Mouse (Mus musculus): ENCODE measurements around the gene Psmc6. TPM values are rescaled to one million over a fixed set of nuclear protein-coding genes. Genes with fewer than 3 reads are reported as not detected.
A peak's percentile ranks its signal among the peaks of the same experiment; 100 is the strongest.

Psmc6 gene
- polyA plus RNA-seq, 1 experiment from 2014 or later = 142 TPM

DNA sequence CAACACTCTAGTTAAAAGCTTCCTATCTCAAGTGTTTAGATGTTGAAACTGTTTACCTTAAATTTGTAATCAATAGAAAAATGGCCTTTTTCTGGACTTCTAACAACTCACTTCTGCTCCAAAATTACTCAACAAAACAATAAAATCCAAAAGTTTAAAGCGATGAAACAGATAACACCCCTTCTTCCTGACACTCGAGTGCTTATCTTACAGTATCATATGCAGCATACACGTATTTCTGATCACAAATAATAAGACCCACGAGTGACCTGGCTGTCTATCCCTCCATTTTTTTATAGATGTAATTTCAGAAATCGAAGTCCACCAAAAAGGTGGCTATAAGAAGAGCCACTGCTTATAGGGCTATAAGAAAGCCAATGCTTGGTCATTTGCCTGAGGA is 12.7 kb upstream of the Psmc6 start:
- Histone ChIP-seq H3K9me3 (ENCODE audit: control insufficient read depth, low read length) (no peaks in the 10 kb centered on the region), H3K4me2 (ENCODE audit: low read length) (peak overlapping the region; percentile 82), H3K4me3 (ENCODE audit: low read depth, low read length) (peak overlapping the region; percentile 93), H3K27ac (ENCODE audit: low read depth) (no peak overlapping the region), H3K27me3 (replicated peaks; ENCODE audit: control insufficient read depth, insufficient read depth, low read length) (no peaks in the 10 kb centered on the region), H3K9ac (ENCODE audit: low read length) (peak overlapping the region; percentile 81; the same call in 1 of the 2 replicates), H3K36me3 (ENCODE audit: control insufficient read depth, insufficient read depth, low read length) (no peaks in the 10 kb centered on the region), H3K4me1 (replicated peaks; ENCODE audit: control insufficient read depth, insufficient read depth, low read length) (peaks cover 9% of the 10 kb centered on the region)
- WGBS = 79% methylated on average over 5 of the region's 5 CpGs
- no peak for DNase-seq (ENCODE audit: low spot score)
- ATAC-seq (replicated peaks; ENCODE audit: low FRiP score, low TSS enrichment, low read depth) = no peak

GRCm38 (mm10) chr14:45317921-45318411 is 11.6 kb upstream of the Psmc6 start:
- peak overlapping the region; percentile 81 for H3K9ac ChIP-seq (ENCODE audit: low read length)
- WGBS = under 1% methylated on average over 38 of the region's 38 CpGs

GRCm38 (mm10) chr14:45318426-45319236 is 11.0 kb upstream of the Psmc6 start, which contains the start of gene Ero1l:
Gene Ero1l (minus strand): TSS chr14:45318771.
- peak within 1 kb of the TSS; percentile 93 for H3K27ac ChIP-seq (ENCODE audit: low read depth)
- 2% methylated on average over 69 of the region's 74 CpGs for WGBS
- peak; percentile 93 for DNase-seq (ENCODE audit: low spot score)
- peak within 1 kb of the TSS; percentile 81 for H3K9ac ChIP-seq (ENCODE audit: low read length)
- no peaks in the 10 kb centered on the region for H3K36me3 ChIP-seq (ENCODE audit: control insufficient read depth, insufficient read depth, low read length)
- H3K4me1 ChIP-seq (replicated peaks; ENCODE audit: control insufficient read depth, insufficient read depth, low read length) = peaks cover 9% of the 10 kb centered on the region
- peak; percentile 95 for ATAC-seq (replicated peaks; ENCODE audit: low FRiP score, low TSS enrichment, low read depth)
- H3K9me3 ChIP-seq (ENCODE audit: control insufficient read depth, low read length) = no peaks in the 10 kb centered on the region
- peak within 1 kb of the TSS; percentile 82 for H3K4me2 ChIP-seq (ENCODE audit: low read length)
- H3K27me3 ChIP-seq (replicated peaks; ENCODE audit: control insufficient read depth, insufficient read depth, low read length) = no peaks in the 10 kb centered on the region
- H3K4me3 ChIP-seq (ENCODE audit: low read depth, low read length) = peak within 1 kb of the TSS; percentile 93

More at GRCm38 (mm10) chr14:45317921-45318411, 11.6 kb upstream of the Psmc6 start:
- Histone ChIP-seq H3K4me2 (ENCODE audit: low read length) (peak overlapping the region; percentile 82), H3K4me1 (replicated peaks; ENCODE audit: control insufficient read depth, insufficient read depth, low read length) (peaks cover 9% of the 10 kb centered on the region), H3K36me3 (ENCODE audit: control insufficient read depth, insufficient read depth, low read length) (no peaks in the 10 kb centered on the region), H3K27me3 (replicated peaks; ENCODE audit: control insufficient read depth, insufficient read depth, low read length) (no peaks in the 10 kb centered on the region), H3K27ac (ENCODE audit: low read depth) (peak overlapping the region; percentile 93), H3K9me3 (ENCODE audit: control insufficient read depth, low read length) (no peaks in the 10 kb centered on the region), H3K4me3 (ENCODE audit: low read depth, low read length) (peak overlapping the region; percentile 93)
- peak; percentile 81 for DNase-seq (ENCODE audit: low spot score)
- peak; percentile 6 for ATAC-seq (replicated peaks; ENCODE audit: low FRiP score, low TSS enrichment, low read depth)

DNA sequence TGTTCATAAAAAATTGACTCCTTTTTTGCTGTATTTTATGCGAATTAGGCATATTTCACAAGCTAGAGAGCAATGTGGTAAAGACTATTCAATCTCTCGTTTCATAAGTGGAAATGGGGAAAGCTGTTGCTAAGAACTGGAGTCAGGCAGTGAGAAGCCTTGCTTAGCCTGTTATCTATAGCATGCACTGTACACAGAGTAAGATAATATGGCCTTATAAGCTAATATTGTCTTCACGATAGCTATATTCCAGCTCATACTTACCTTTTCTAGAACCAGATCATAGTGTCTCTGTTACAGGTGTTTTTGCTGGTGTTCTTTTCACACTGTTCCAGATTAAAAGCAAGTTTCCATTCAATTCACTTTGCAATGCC is 10.4 kb upstream of the Psmc6 start:
- H3K27me3 ChIP-seq (replicated peaks; ENCODE audit: control insufficient read depth, insufficient read depth, low read length) = no peaks in the 10 kb centered on the region
- DNase-seq (ENCODE audit: low spot score) (no peak), ATAC-seq (replicated peaks; ENCODE audit: low FRiP score, low TSS enrichment, low read depth) (no peak)
- H3K36me3 ChIP-seq (ENCODE audit: control insufficient read depth, insufficient read depth, low read length) = no peaks in the 10 kb centered on the region
- H3K27ac ChIP-seq (ENCODE audit: low read depth) = peak overlapping the region; percentile 93; the same call in 1 of the 2 replicates
- H3K9ac ChIP-seq (ENCODE audit: low read length) = no peak overlapping the region
- H3K9me3 ChIP-seq (ENCODE audit: control insufficient read depth, low read length) = no peaks in the 10 kb centered on the region
- peak overlapping the region; percentile 65 for H3K4me2 ChIP-seq (ENCODE audit: low read length)
- 59% methylated on average over 3 of the region's 3 CpGs for WGBS
- H3K4me1 ChIP-seq (replicated peaks; ENCODE audit: control insufficient read depth, insufficient read depth, low read length) = peaks cover 9% of the 10 kb centered on the region
- H3K4me3 ChIP-seq (ENCODE audit: low read depth, low read length) = peak overlapping the region; percentile 93; the same call in 1 of the 2 replicates

GRCm38 (mm10) chr14:45320111-45320510 is 9.5 kb upstream of the Psmc6 start:
- Histone ChIP-seq H3K4me2 (ENCODE audit: low read length) (no peak overlapping the region), H3K4me3 (ENCODE audit: low read depth, low read length) (no peak overlapping the region), H3K4me1 (replicated peaks; ENCODE audit: control insufficient read depth, insufficient read depth, low read length) (peaks cover 9% of the 10 kb centered on the region), H3K9ac (ENCODE audit: low read length) (no peak overlapping the region), H3K36me3 (ENCODE audit: control insufficient read depth, insufficient read depth, low read length) (no peaks in the 10 kb centered on the region), H3K9me3 (ENCODE audit: control insufficient read depth, low read length) (no peaks in the 10 kb centered on the region), H3K27me3 (replicated peaks; ENCODE audit: control insufficient read depth, insufficient read depth, low read length) (no peaks in the 10 kb centered on the region), H3K27ac (ENCODE audit: low read depth) (no peak overlapping the region)
- ATAC-seq (replicated peaks; ENCODE audit: low FRiP score, low TSS enrichment, low read depth) (no peak), DNase-seq (ENCODE audit: low spot score) (no peak)
- 80% methylated on average over 4 of the region's 4 CpGs for WGBS

DNA sequence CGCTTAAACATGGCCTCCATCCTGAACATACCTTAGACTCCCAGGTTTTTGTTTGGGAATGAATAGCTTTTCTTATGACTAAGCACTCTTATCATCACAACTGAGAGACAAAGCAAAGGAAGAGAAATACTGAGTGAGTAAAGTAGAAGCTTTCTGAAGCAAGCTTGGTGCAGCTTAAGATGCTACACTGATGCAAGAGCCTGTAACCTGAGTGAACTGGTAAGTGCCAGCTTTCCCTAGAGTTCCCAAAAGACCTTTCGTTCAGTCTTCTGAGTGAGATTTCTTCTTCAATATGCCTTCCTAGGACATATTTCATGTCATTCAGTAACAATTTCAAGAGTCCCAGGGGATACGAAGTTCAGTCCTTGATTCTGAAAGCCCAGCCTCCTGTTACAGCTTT is 8.5 kb upstream of the Psmc6 start:
- no peak overlapping the region for H3K4me3 ChIP-seq (ENCODE audit: low read depth, low read length)

GRCm38 (mm10) chr14:45321622-45322021 is 8.0 kb upstream of the Psmc6 start:
- 68% methylated on average over 5 of the region's 5 CpGs for WGBS
- peaks cover 6% of the 10 kb centered on the region; the same call in 1 of the 2 replicates for H3K4me1 ChIP-seq (replicated peaks; ENCODE audit: control insufficient read depth, insufficient read depth, low read length)
- H3K27me3 ChIP-seq (replicated peaks; ENCODE audit: control insufficient read depth, insufficient read depth, low read length) = no peaks in the 10 kb centered on the region
- ATAC-seq (replicated peaks; ENCODE audit: low FRiP score, low TSS enrichment, low read depth) = no peak
- no peak for DNase-seq (ENCODE audit: low spot score)
- H3K4me2 ChIP-seq (ENCODE audit: low read length) = no peak overlapping the region
- no peak overlapping the region for H3K4me3 ChIP-seq (ENCODE audit: low read depth, low read length)
- H3K36me3 ChIP-seq (ENCODE audit: control insufficient read depth, insufficient read depth, low read length) = no peaks in the 10 kb centered on the region
- H3K9ac ChIP-seq (ENCODE audit: low read length) = no peak overlapping the region
- H3K9me3 ChIP-seq (ENCODE audit: control insufficient read depth, low read length) = no peaks in the 10 kb centered on the region
- H3K27ac ChIP-seq (ENCODE audit: low read depth) = no peak overlapping the region

More for the DNA sequence above, 8.5 kb upstream of the Psmc6 start:
- Histone ChIP-seq H3K9me3 (ENCODE audit: control insufficient read depth, low read length) (no peaks in the 10 kb centered on the region), H3K36me3 (ENCODE audit: control insufficient read depth, insufficient read depth, low read length) (no peaks in the 10 kb centered on the region), H3K9ac (ENCODE audit: low read length) (no peak overlapping the region), H3K4me2 (ENCODE audit: low read length) (no peak overlapping the region), H3K4me1 (replicated peaks; ENCODE audit: control insufficient read depth, insufficient read depth, low read length) (peaks cover 9% of the 10 kb centered on the region; the same call in 1 of the 2 replicates), H3K27ac (ENCODE audit: low read depth) (no peak overlapping the region), H3K27me3 (replicated peaks; ENCODE audit: control insufficient read depth, insufficient read depth, low read length) (no peaks in the 10 kb centered on the region)
- 83% methylated on average over 3 of the region's 3 CpGs for WGBS
- no peak for ATAC-seq (replicated peaks; ENCODE audit: low FRiP score, low TSS enrichment, low read depth)
- no peak for DNase-seq (ENCODE audit: low spot score)

DNA sequence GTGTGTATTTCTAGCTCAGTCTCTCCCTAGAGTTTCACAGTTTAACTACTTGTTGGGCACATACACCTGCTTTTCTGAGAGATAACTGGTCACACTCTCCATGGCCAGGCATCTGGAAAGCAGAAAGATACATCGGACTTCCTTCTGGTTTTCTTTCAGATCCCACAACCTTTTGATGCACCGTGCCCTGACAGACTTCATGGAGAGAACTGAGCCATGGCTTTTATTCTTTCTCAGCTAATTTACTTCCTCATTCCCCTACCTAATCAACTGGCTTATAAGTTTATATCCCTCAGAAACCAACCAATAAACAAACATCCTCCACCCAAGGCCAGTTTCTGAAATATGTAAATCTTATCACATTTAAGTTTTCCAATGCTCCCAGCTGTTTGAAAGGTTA is 7.1 kb upstream of the Psmc6 start:
- DNase-seq (ENCODE audit: low spot score) (no peak), ATAC-seq (replicated peaks; ENCODE audit: low FRiP score, low TSS enrichment, low read depth) (no peak)
- Histone ChIP-seq H3K4me2 (ENCODE audit: low read length) (no peak overlapping the region), H3K4me3 (ENCODE audit: low read depth, low read length) (no peak overlapping the region), H3K27ac (ENCODE audit: low read depth) (no peak overlapping the region), H3K36me3 (ENCODE audit: control insufficient read depth, insufficient read depth, low read length) (no peaks in the 10 kb centered on the region), H3K9me3 (ENCODE audit: control insufficient read depth, low read length) (no peaks in the 10 kb centered on the region), H3K9ac (ENCODE audit: low read length) (no peak overlapping the region), H3K27me3 (replicated peaks; ENCODE audit: control insufficient read depth, insufficient read depth, low read length) (no peaks in the 10 kb centered on the region), H3K4me1 (replicated peaks; ENCODE audit: control insufficient read depth, insufficient read depth, low read length) (peaks cover under 1% of the 10 kb centered on the region; the same call in 1 of the 2 replicates)
- WGBS = 90% methylated on average over 2 of the region's 2 CpGs

All from intestine, embryonic 14.5 days (tissue).